Mouse (Mus musculus) olfactory bulb, adult 2 months (tissue): ENCODE data around the gene Ankrd33b.

Source experiments
- CTCF ChIP-seq: fragments of 200-500 bp; IDR thresholded peaks from 2 replicates; pipeline ENCODE4 v1.5.1; 2012; ENCODE audit warnings: low read depth, mild to moderate bottlenecking, low read length, moderate library complexity; ENCODE audit not compliant: insufficient read depth
- POLR2A ChIP-seq: fragments of 200-500 bp; IDR thresholded peaks from 2 replicates; pipeline ENCODE4 v1.6.1; 2012; ENCODE audit warnings: mild to moderate bottlenecking, low read depth, low read length, moderate library complexity; ENCODE audit not compliant: insufficient read depth

DNA sequence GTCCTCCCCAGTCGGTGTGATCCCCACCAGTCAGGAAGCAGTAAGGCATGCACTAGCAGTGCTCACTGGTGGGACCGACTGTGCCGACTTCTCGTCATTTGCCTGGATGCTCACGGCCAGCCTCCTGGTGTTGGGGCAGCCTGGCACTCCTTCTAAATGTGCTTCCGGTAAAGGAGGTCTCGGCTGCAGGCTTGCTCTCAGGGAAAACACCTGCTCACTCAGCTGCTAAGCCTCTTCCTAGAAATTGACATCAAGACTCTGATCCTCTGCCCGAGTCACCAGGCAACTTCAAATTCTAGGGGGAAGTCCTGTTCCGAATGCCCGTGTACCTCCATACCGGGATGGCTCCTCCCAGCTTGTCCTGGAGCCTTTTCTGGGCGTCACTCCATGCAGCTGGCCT, 101.7 kb downstream of the Ankrd33b start:
- TF ChIP-seq CTCF (no peak), POLR2A (no peak)
